8 mouse cellular contexts compared by ENCODE assay signal in genomic region chr10:125725681-125726139, GRCm38 (mm10).
DNase-seq lines count a peak whose midpoint lies in the region; ATAC-seq and TF ChIP-seq lines count a peak whose summit lies in the region.

No protein-coding gene starts in this region.

- ATAC-seq in granulocyte monocyte progenitor cell, adult 5-6 weeks (replicated peaks; ENCODE audit: poor library complexity, severe bottlenecking): peak; percentile 52
- peak; percentile 87 for ATAC-seq in lung, embryonic 14.5 days (ENCODE audit: insufficient read depth)

- intact Hi-C loops in heart, postnatal 36 days (cut with DNase I): loop anchor here (2.0 to 10.0 kb wide), 3 partner anchors 269 to 1143 kb away; no protein-coding TSS in a partner anchor

- peak; percentile 70 for DNase-seq in heart, embryonic 10.5 days (ENCODE audit: low spot score)
- no peak for DNase-seq in heart, postnatal 36 days
- DNase-seq in ZHBTc4 (ENCODE audit: low read depth, low spot score): peak; percentile 94
- DNase-seq in lung, embryonic 14.5 days: no peak
- peak; percentile 43 for DNase-seq in yolk sac, embryonic 10.5 days (ENCODE audit: low spot score)
- no peak for DNase-seq in c-Kit-positive CD71-positive TER-119-positive erythroid progenitor cells, embryonic 14.5 days (ENCODE audit: low spot score)
- DNase-seq in thymus, postnatal 25 days: no peak

- H3K4me2 ChIP-seq in lung, embryonic 14.5 days: peak overlapping the region; percentile 18; the same call in 1 of the 2 replicates

- WGBS in heart, embryonic 10.5 days: 21% methylated on average over 7 of the region's 7 CpGs
- 19% methylated on average over 7 of the region's 7 CpGs for WGBS in lung, embryonic 14.5 days

- H3K4me1 ChIP-seq in heart, embryonic 10.5 days: no peaks in the 10 kb centered on the region
- H3K4me1 ChIP-seq in lung, embryonic 14.5 days (ENCODE audit: insufficient read depth): 0 out of 2 replicates have a peak, but pooled peaks cover 2% of the 10 kb centered on the region

- no peaks in the 10 kb centered on the region for H3K36me3 ChIP-seq in heart, embryonic 10.5 days
- no peaks in the 10 kb centered on the region for H3K36me3 ChIP-seq in lung, embryonic 14.5 days (ENCODE audit: insufficient read depth)

- H3K9ac ChIP-seq in lung, embryonic 14.5 days: no peak overlapping the region

- peak; percentile 10; the same call in 1 of the 2 replicates for TF ChIP-seq CTCF in lung, embryonic 14.5 days (IDR thresholded peaks at IDR 0.05; ENCODE audit: low read depth)

- H3K4me3 ChIP-seq in heart, embryonic 10.5 days: no peak overlapping the region
- no peak overlapping the region for H3K4me3 ChIP-seq in lung, embryonic 14.5 days (ENCODE audit: low read depth, low read length)

- H3K9me3 ChIP-seq in heart, embryonic 10.5 days: no peaks in the 10 kb centered on the region
- H3K9me3 ChIP-seq in lung, embryonic 14.5 days (ENCODE audit: low read depth, low read length): no peaks in the 10 kb centered on the region

- H3K27me3 ChIP-seq in heart, embryonic 10.5 days (ENCODE audit: insufficient read depth, poor library complexity, severe bottlenecking): no peaks in the 10 kb centered on the region
- no peaks in the 10 kb centered on the region for H3K27me3 ChIP-seq in lung, embryonic 14.5 days (ENCODE audit: insufficient read depth, low read length)

- H3K27ac ChIP-seq in heart, embryonic 10.5 days: no peak overlapping the region
- peak overlapping the region; percentile 75 for H3K27ac ChIP-seq in lung, embryonic 14.5 days (ENCODE audit: low read depth)

Comparison
In these comparisons a context has a peak if more than half of its experiments do, and no peak if none do; other contexts are left out.
1. DNase-seq: peak in heart, embryonic 10.5 days (single experiment), ZHBTc4 (single experiment) and yolk sac, embryonic 10.5 days (single experiment); none in heart, postnatal 36 days (0 of 2), lung, embryonic 14.5 days (single experiment), c-Kit-positive CD71-positive TER-119-positive erythroid progenitor cells, embryonic 14.5 days (single experiment) and thymus, postnatal 25 days (single experiment).